Mouse (Mus musculus): ENCODE measurements around the gene Stxbp6. TPM values are rescaled to one million over a fixed set of nuclear protein-coding genes. Genes with fewer than 3 reads are reported as not detected.
A peak's percentile ranks its signal among the peaks of the same experiment; 100 is the strongest.

Gene Stxbp6
- total RNA-seq, 4 experiments from 2014 or later: 4.6 to 12.1 (median 6.4) TPM

GRCm38 (mm10) chr12:44918929-44919328 is 155.6 kb downstream of the Stxbp6 start:
- no peak for DNase-seq (ENCODE audit: low spot score)

- DNase-seq (ENCODE audit: low spot score): no peak
These were observed 160.7 kb downstream of the Stxbp6 start for GRCm38 (mm10) chr12:44913854-44914253.

GRCm38 (mm10) chr12:44908028-44908702 is 166.3 kb downstream of the Stxbp6 start:
- peak; percentile 24 for DNase-seq (ENCODE audit: low spot score)

- DNase-seq (ENCODE audit: low spot score): no peak
These were observed 168.5 kb downstream of the Stxbp6 start for GRCm38 (mm10) chr12:44906001-44906400.

- no peak for DNase-seq (ENCODE audit: low spot score)
These were observed 171.2 kb downstream of the Stxbp6 start for GRCm38 (mm10) chr12:44903205-44903732.

GRCm38 (mm10) chr12:44899173-44899870 is 175.2 kb downstream of the Stxbp6 start:
- DNase-seq (ENCODE audit: low spot score): no peak

- DNase-seq (ENCODE audit: low spot score): no peak
These were observed 178.0 kb downstream of the Stxbp6 start for GRCm38 (mm10) chr12:44896460-44896859.

GRCm38 (mm10) chr12:44889677-44890393 is 184.7 kb downstream of the Stxbp6 start:
- DNase-seq (ENCODE audit: low spot score): no peak

GRCm38 (mm10) chr12:44886826-44887225 is 187.7 kb downstream of the Stxbp6 start:
- DNase-seq (ENCODE audit: low spot score): peak; percentile 19

- DNase-seq (ENCODE audit: low spot score): no peak
These were observed 201.8 kb downstream of the Stxbp6 start for GRCm38 (mm10) chr12:44872697-44873096.

GRCm38 (mm10) chr12:44865442-44865841 is 209.1 kb downstream of the Stxbp6 start:
- peak; percentile 21 for DNase-seq (ENCODE audit: low spot score)

- peak; percentile 85 for DNase-seq (ENCODE audit: low spot score)
These were observed 215.1 kb downstream of the Stxbp6 start for GRCm38 (mm10) chr12:44859454-44859853.

- peak; percentile 80 for DNase-seq (ENCODE audit: low spot score)
These were observed 216.2 kb downstream of the Stxbp6 start for GRCm38 (mm10) chr12:44858110-44858885.

- DNase-seq (ENCODE audit: low spot score): no peak
These were observed 222.5 kb downstream of the Stxbp6 start for GRCm38 (mm10) chr12:44852024-44852423.

GRCm38 (mm10) chr12:44850516-44850915 is 224.0 kb downstream of the Stxbp6 start:
- no peak for DNase-seq (ENCODE audit: low spot score)

GRCm38 (mm10) chr12:44848483-44849221 is 225.9 kb downstream of the Stxbp6 start:
- peak; percentile 56 for DNase-seq (ENCODE audit: low spot score)

- DNase-seq (ENCODE audit: low spot score): no peak
These were observed 233.9 kb downstream of the Stxbp6 start for GRCm38 (mm10) chr12:44840585-44840984.

GRCm38 (mm10) chr12:44839594-44840373 is 234.7 kb downstream of the Stxbp6 start:
- DNase-seq (ENCODE audit: low spot score): no peak

- DNase-seq (ENCODE audit: low spot score): no peak
These were observed 238.5 kb downstream of the Stxbp6 start for GRCm38 (mm10) chr12:44835879-44836467.

- no peak for DNase-seq (ENCODE audit: low spot score)
These were observed 262.6 kb downstream of the Stxbp6 start for GRCm38 (mm10) chr12:44811895-44812294.

Data from heart, adult 8-10 months (tissue).